ENCODE assay signal across 17 mouse cellular contexts in genomic region chr12:110951236-110951635, GRCm38 (mm10). TPM values are rescaled to one million over a fixed set of nuclear protein-coding genes. Genes with fewer than 3 reads are reported as not detected.
DNase-seq lines count a peak whose midpoint lies in the region; ATAC-seq and TF ChIP-seq lines count a peak whose summit lies in the region.
"Had no signal": no experiment of that assay in that cellular context is flagged by ENCODE, and none has a peak within 500 bp of the region (broad histone marks: within the 10 kb centered on the region; RNA-seq: fewer than 3 reads in every experiment).

No protein-coding gene starts in this region.

- no peak for DNase-seq in heart, postnatal 10 days
- DNase-seq in G1E (ENCODE audit: low spot score): no peak
- no peak for DNase-seq in layer of hippocampus, postnatal 10 days (ENCODE audit: low spot score in 2 of 2)
- no peak for DNase-seq in urinary bladder, postnatal 25 days (ENCODE audit: low spot score)
- no peak for DNase-seq in left cerebral cortex, adult 2 months (ENCODE audit: extremely low spot score in 1 of 2, low spot score in 2 of 2)
- DNase-seq: adrenal gland, postnatal 10 days; cerebellum, adult 11 months; cerebellum, postnatal 25 days; retina, postnatal 1 day; right cerebral cortex, postnatal 4 days had no signal

- no peak overlapping the region for H3K9ac ChIP-seq in heart, embryonic 11.5 days (ENCODE audit: low read depth, low read length)
- no peak overlapping the region for H3K9ac ChIP-seq in intestine, postnatal 0 days (ENCODE audit: low read depth, low read length)
- H3K9ac ChIP-seq in liver, embryonic 16.5 days (ENCODE audit: low read depth, low read length): no peak overlapping the region
- H3K9ac ChIP-seq: embryonic facial prominence, embryonic 15.5 days; kidney, embryonic 15.5 days; limb, embryonic 15.5 days had no signal

- H3K9me3 ChIP-seq in heart, embryonic 11.5 days (replicated peaks; ENCODE audit: control insufficient read depth, low read length): no peaks in the 10 kb centered on the region
- no peaks in the 10 kb centered on the region for H3K9me3 ChIP-seq in G1E (replicated peaks)
- H3K9me3 ChIP-seq in intestine, postnatal 0 days (ENCODE audit: control insufficient read depth): no peaks in the 10 kb centered on the region
- no peaks in the 10 kb centered on the region for H3K9me3 ChIP-seq in liver, embryonic 16.5 days (replicated peaks; ENCODE audit: control insufficient read depth, low read length)
- H3K9me3 ChIP-seq: embryonic facial prominence, embryonic 15.5 days; kidney, embryonic 15.5 days; limb, embryonic 15.5 days had no signal

- TF ChIP-seq CTCF in G1E (IDR thresholded peaks at IDR 0.05; ENCODE audit: low read depth, low read length): no peak
- peak; percentile 52 for TF ChIP-seq CTCF in intestine, postnatal 0 days (IDR thresholded peaks at IDR 0.05; ENCODE audit: low read depth)
- TF ChIP-seq CTCF in left cerebral cortex, adult 2 months (IDR thresholded peaks at IDR 0.05): no peak

- no peak overlapping the region for H3K27ac ChIP-seq in heart, embryonic 11.5 days (ENCODE audit: low read depth, low read length)
- H3K27ac ChIP-seq in intestine, postnatal 0 days (ENCODE audit: low read depth, low read length): no peak overlapping the region
- H3K27ac ChIP-seq in liver, embryonic 16.5 days (ENCODE audit: low read length): peak overlapping the region; percentile 84
- H3K27ac ChIP-seq in left cerebral cortex, adult 2 months: no peak overlapping the region
- H3K27ac ChIP-seq: embryonic facial prominence, embryonic 15.5 days; kidney, embryonic 15.5 days; limb, embryonic 15.5 days had no signal

- peak; percentile 67; the same call in 1 of the 2 replicates for ATAC-seq in heart, embryonic 11.5 days (replicated peaks; ENCODE audit: insufficient number of reproducible peaks, low FRiP score, low TSS enrichment)
- ATAC-seq in G1E (ENCODE audit: extremely low read depth, insufficient number of reproducible peaks, low FRiP score, poor library complexity, severe bottlenecking): peak; percentile 64; the same call in 1 of the 2 replicates
- no peak for ATAC-seq in intestine, postnatal 0 days
- ATAC-seq in liver, embryonic 16.5 days (ENCODE audit: low read depth): peak; percentile 69
- ATAC-seq: lung, postnatal 0 days had no signal

- H3K4me2 ChIP-seq in heart, embryonic 11.5 days: no peak overlapping the region
- H3K4me2 ChIP-seq in intestine, postnatal 0 days (replicated peaks; ENCODE audit: low read depth): no peak overlapping the region
- no peak overlapping the region for H3K4me2 ChIP-seq in liver, embryonic 16.5 days (ENCODE audit: low read depth, low read length)
- H3K4me2 ChIP-seq: embryonic facial prominence, embryonic 15.5 days; kidney, embryonic 15.5 days; limb, embryonic 15.5 days had no signal

- intact Hi-C loops in heart, postnatal 10 days (cut with DNase I): no loop called here
- intact Hi-C loops in left cerebral cortex, adult 2 months (cut with DNase I): no loop called here

- 72% methylated on average over 7 of the region's 7 CpGs for WGBS in heart, embryonic 11.5 days (ENCODE audit: insufficient replicate concordance)
- WGBS in intestine, postnatal 0 days: 76% methylated on average over 7 of the region's 7 CpGs
- WGBS in liver, embryonic 16.5 days (ENCODE audit: insufficient replicate concordance): 61% methylated on average over 7 of the region's 7 CpGs

- H3K36me3 ChIP-seq in heart, embryonic 11.5 days (ENCODE audit: control insufficient read depth, insufficient read depth, low read length): peaks cover 3% of the 10 kb centered on the region; the same call in 1 of the 2 replicates
- H3K36me3 ChIP-seq in G1E (replicated peaks): peaks cover 66% of the 10 kb centered on the region
- peaks cover 23% of the 10 kb centered on the region for H3K36me3 ChIP-seq in intestine, postnatal 0 days (ENCODE audit: control insufficient read depth, insufficient read depth)
- H3K36me3 ChIP-seq in liver, embryonic 16.5 days (ENCODE audit: control insufficient read depth, insufficient read depth): no peaks in the 10 kb centered on the region

- no peaks in the 10 kb centered on the region for H3K4me1 ChIP-seq in heart, embryonic 11.5 days (ENCODE audit: control insufficient read depth, insufficient read depth, low read length)
- H3K4me1 ChIP-seq in G1E (ENCODE audit: insufficient read depth, low read depth, low read length): peaks cover 21% of the 10 kb centered on the region
- H3K4me1 ChIP-seq in intestine, postnatal 0 days (replicated peaks; ENCODE audit: control insufficient read depth, insufficient read depth, low read length): no peaks in the 10 kb centered on the region
- peaks cover 32% of the 10 kb centered on the region for H3K4me1 ChIP-seq in liver, embryonic 16.5 days (ENCODE audit: control insufficient read depth, low read depth, low read length)
- H3K4me1 ChIP-seq: embryonic facial prominence, embryonic 15.5 days; kidney, embryonic 15.5 days; limb, embryonic 15.5 days had no signal

- H3K4me3 ChIP-seq in heart, embryonic 11.5 days (ENCODE audit: low read depth, low read length): no peak overlapping the region
- H3K4me3 ChIP-seq in G1E (ENCODE audit: low read depth, low read length): no peak overlapping the region
- no peak overlapping the region for H3K4me3 ChIP-seq in intestine, postnatal 0 days (ENCODE audit: low read depth, low read length)
- no peak overlapping the region for H3K4me3 ChIP-seq in liver, embryonic 16.5 days (ENCODE audit: low read depth, low read length)
- H3K4me3 ChIP-seq in left cerebral cortex, adult 2 months: no peak overlapping the region
- H3K4me3 ChIP-seq: embryonic facial prominence, embryonic 15.5 days; kidney, embryonic 15.5 days; limb, embryonic 15.5 days had no signal

- no peaks in the 10 kb centered on the region for H3K27me3 ChIP-seq in heart, embryonic 11.5 days (ENCODE audit: control insufficient read depth, insufficient read depth, low read length)
- no peaks in the 10 kb centered on the region for H3K27me3 ChIP-seq in G1E (ENCODE audit: insufficient read depth, low read length)
- H3K27me3 ChIP-seq in intestine, postnatal 0 days (replicated peaks; ENCODE audit: control insufficient read depth, insufficient read depth, low read length): no peaks in the 10 kb centered on the region
- H3K27me3 ChIP-seq in liver, embryonic 16.5 days (ENCODE audit: control insufficient read depth, insufficient read depth, low read depth, low read length): no peaks in the 10 kb centered on the region
- H3K27me3 ChIP-seq: embryonic facial prominence, embryonic 15.5 days; kidney, embryonic 15.5 days; limb, embryonic 15.5 days had no signal

RNA-seq across cellular contexts. Expression of gene Ankrd9, which starts 27.6 kb away (rescaled TPM):
- polyA plus RNA-seq in heart, embryonic 11.5 days (2014; fragmentation: Nextera tagmentation; extraction: Ambion mirVana): 11.4 and 14.5 TPM in 2 replicates
- total RNA-seq in heart, postnatal 10 days (2021): 10 to 100 TPM; 35.4 to 70.2 TPM
- total RNA-seq in G1E (2014; fragmentation: Nextera tagmentation) (2.6 and 3.5 TPM in 2 replicates), G1E (2017) (7.5 and 16.0 TPM in 2 replicates)
- 16.5 and 19.3 TPM in 2 replicates for polyA plus RNA-seq in G1E (2012)
- 76.3 and 80.0 TPM in 2 replicates for polyA plus RNA-seq in intestine, postnatal 0 days (2015; fragmentation: Nextera tagmentation; extraction: Ambion mirVana)
- polyA plus RNA-seq in liver, embryonic 16.5 days (2015; fragmentation: Nextera tagmentation; extraction: Ambion mirVana): 54.7 and 55.9 TPM in 2 replicates
- total RNA-seq in layer of hippocampus, postnatal 10 days (2021): 1 to 10 TPM; 8.2 to 9.6 TPM
- 10 to 100 TPM; 18.8 to 21.4 TPM for total RNA-seq in left cerebral cortex, adult 2 months (2021)
